Mouse (Mus musculus) heart, embryonic 13.5 days (tissue): Measurements from ENCODE around the gene Srsf10. TPM values are rescaled to one million over a fixed set of nuclear protein-coding genes. Genes with fewer than 3 reads are reported as not detected.

Experiments
- ATAC-seq: fragments of 200-750 bp; cut with Nextera tagmentation; 2 replicates; pipeline ENCODE4 v1.8.0; 2017; ENCODE audit warnings: moderate TSS enrichment; ENCODE audit not compliant: insufficient number of reproducible peaks, low FRiP score, low TSS enrichment; ENCODE audit errors: extremely low read depth
- H3K27ac ChIP-seq: fragments of 300-500 bp; sonication (generic); replicated peaks from 2 replicates; pipeline ENCODE4 v1.5.1; 2015; ENCODE audit warnings: moderate library complexity, mild to moderate bottlenecking, inconsistent platforms
- H3K27me3 ChIP-seq: fragments of 300-500 bp; sonication (generic); replicated peaks from 2 replicates; pipeline ENCODE4 v1.6.1; 2015; ENCODE audit warnings: mild to moderate bottlenecking, inconsistent platforms
- H3K36me3 ChIP-seq: fragments of 300-500 bp; sonication (generic); 2 replicates; pipeline ENCODE4 v1.6.1; 2015; ENCODE audit warnings: mild to moderate bottlenecking, inconsistent platforms
- H3K4me1 ChIP-seq: fragments of 300-500 bp; sonication (generic); 2 replicates; pipeline ENCODE4 v1.6.1; 2015; ENCODE audit warnings: inconsistent platforms
- H3K4me2 ChIP-seq: fragments of 300-500 bp; sonication (generic); 2 replicates; pipeline ENCODE4 v1.6.1; 2015; ENCODE audit warnings: inconsistent platforms, mild to moderate bottlenecking, moderate library complexity
- H3K4me3 ChIP-seq: fragments of 300-500 bp; sonication (generic); 2 replicates; pipeline ENCODE4 v1.5.1; 2015; ENCODE audit warnings: moderate library complexity, mild to moderate bottlenecking, inconsistent platforms
- H3K9ac ChIP-seq: fragments of 300-500 bp; sonication (generic); 2 replicates; pipeline ENCODE4 v1.6.1; 2015; ENCODE audit warnings: inconsistent platforms, mild to moderate bottlenecking, moderate library complexity
- H3K9me3 ChIP-seq: fragments of 300-500 bp; sonication (generic); 2 replicates; pipeline ENCODE4 v1.6.1; 2016; ENCODE audit warnings: inconsistent platforms
- WGBS: fragments of 180-500 bp; shearing (Covaris S2); methylation state at CpG from one replicate; pipeline ENCODE4 v1.1.7; 2015; ENCODE audit warnings: mixed read lengths; 5-methylcytosine and 5-hydroxymethylcytosine counted together
- polyA plus RNA-seq: library from polyadenylated mRNA; unstranded; fragments of >200 nt; fragmentation: Nextera tagmentation; extraction: Ambion mirVana; gene quantifications from 2 replicates; pipeline ENCODE4 v1.2.1, GENCODE M21; 2015

Gene Srsf10
- polyA plus RNA-seq, 1 experiment from 2014 or later, result 130 TPM

GRCm38 (mm10) chr4:135886184-135886583 is 30.6 kb downstream of the Srsf10 start:
- H3K36me3 ChIP-seq, result no peaks in the 10 kb centered on the region
- no peak for ATAC-seq
- peaks cover 13% of the 10 kb centered on the region for H3K4me1 ChIP-seq
- H3K4me3 ChIP-seq, result no peak overlapping the region
- 60% methylated on average over 4 of the region's 4 CpGs for WGBS
- no peak overlapping the region for H3K4me2 ChIP-seq
- no peak overlapping the region for H3K9ac ChIP-seq
- H3K27ac ChIP-seq, result no peak overlapping the region
- H3K9me3 ChIP-seq, result no peaks in the 10 kb centered on the region
- H3K27me3 ChIP-seq, result no peaks in the 10 kb centered on the region

GRCm38 (mm10) chr4:135888448-135889057 is 33.0 kb downstream of the Srsf10 start:
- ATAC-seq, result no peak
- Histone ChIP-seq H3K27ac (no peak overlapping the region), H3K4me2 (no peak overlapping the region), H3K4me3 (no peak overlapping the region), H3K9me3 (no peaks in the 10 kb centered on the region), H3K4me1 (peaks cover 8% of the 10 kb centered on the region), H3K9ac (no peak overlapping the region), H3K27me3 (no peaks in the 10 kb centered on the region), H3K36me3 (no peaks in the 10 kb centered on the region)
- WGBS, result 84% methylated on average over 24 of the region's 24 CpGs

- Histone ChIP-seq H3K4me2 (no peak overlapping the region), H3K27me3 (no peaks in the 10 kb centered on the region), H3K27ac (no peak overlapping the region), H3K4me1 (peaks cover under 1% of the 10 kb centered on the region; the same call in 1 of the 2 replicates), H3K36me3 (no peaks in the 10 kb centered on the region), H3K9ac (no peak overlapping the region), H3K4me3 (no peak overlapping the region), H3K9me3 (no peaks in the 10 kb centered on the region)
- no peak for ATAC-seq
- WGBS, result 69% methylated on average over 7 of the region's 7 CpGs
Measured at GRCm38 (mm10) chr4:135889146-135889883, 33.8 kb downstream of the Srsf10 start.

GRCm38 (mm10) chr4:135889884-135890283 is 34.3 kb downstream of the Srsf10 start:
- Histone ChIP-seq H3K36me3 (no peaks in the 10 kb centered on the region), H3K27ac (no peak overlapping the region), H3K4me2 (no peak overlapping the region), H3K4me1 (peaks cover 2% of the 10 kb centered on the region), H3K9ac (no peak overlapping the region), H3K4me3 (no peak overlapping the region), H3K9me3 (no peaks in the 10 kb centered on the region), H3K27me3 (no peaks in the 10 kb centered on the region)
- peak; percentile 64 for ATAC-seq
- WGBS, result 5% methylated on average over 4 of the region's 4 CpGs

- 84% methylated on average over 2 of the region's 2 CpGs for WGBS
- no peak overlapping the region for H3K4me3 ChIP-seq
- H3K9me3 ChIP-seq, result no peaks in the 10 kb centered on the region
- no peak overlapping the region for H3K27ac ChIP-seq
- H3K4me1 ChIP-seq, result peaks cover 9% of the 10 kb centered on the region
- no peaks in the 10 kb centered on the region for H3K36me3 ChIP-seq
- no peak overlapping the region for H3K4me2 ChIP-seq
- no peaks in the 10 kb centered on the region for H3K27me3 ChIP-seq
- no peak for ATAC-seq
- H3K9ac ChIP-seq, result no peak overlapping the region
Measured at GRCm38 (mm10) chr4:135891539-135891938, 36.0 kb downstream of the Srsf10 start.

- Histone ChIP-seq H3K4me1 (peaks cover 10% of the 10 kb centered on the region), H3K9me3 (no peaks in the 10 kb centered on the region), H3K36me3 (no peaks in the 10 kb centered on the region), H3K4me2 (no peak overlapping the region), H3K9ac (0 out of 2 replicates have a peak overlapping the region, but pooled peaks have one; percentile 58), H3K27ac (no peak overlapping the region), H3K4me3 (no peak overlapping the region), H3K27me3 (no peaks in the 10 kb centered on the region)
- ATAC-seq, result no peak
- 15% methylated on average over 4 of the region's 4 CpGs for WGBS
Measured at GRCm38 (mm10) chr4:135892884-135893283, 37.3 kb downstream of the Srsf10 start.

GRCm38 (mm10) chr4:135895071-135895571 is 39.6 kb downstream of the Srsf10 start, which contains the start of gene Cnr2:
TSS of gene Cnr2 (plus strand) at chr4:135895394.
- Histone ChIP-seq H3K27me3 (no peaks in the 10 kb centered on the region), H3K36me3 (no peaks in the 10 kb centered on the region), H3K9me3 (no peaks in the 10 kb centered on the region), H3K27ac (0 out of 2 replicates have a peak within 1 kb of the TSS, but pooled peaks have one; percentile 12), H3K4me2 (no peak within 1 kb of the TSS), H3K4me1 (peaks cover 19% of the 10 kb centered on the region), H3K9ac (no peak within 1 kb of the TSS), H3K4me3 (no peak within 1 kb of the TSS)
- WGBS, result 26% methylated on average over 8 of the region's 8 CpGs
- no peak for ATAC-seq

GRCm38 (mm10) chr4:135896157-135896556 is 40.6 kb downstream of the Srsf10 start:
- 67% methylated on average over 6 of the region's 6 CpGs for WGBS
- no peak overlapping the region for H3K4me2 ChIP-seq
- H3K27me3 ChIP-seq, result no peaks in the 10 kb centered on the region

GRCm38 (mm10) chr4:135898380-135899049 is 43.0 kb downstream of the Srsf10 start:
- no peaks in the 10 kb centered on the region for H3K36me3 ChIP-seq
- no peaks in the 10 kb centered on the region for H3K9me3 ChIP-seq
- H3K4me2 ChIP-seq, result peak overlapping the region; percentile 47
- no peak overlapping the region for H3K4me3 ChIP-seq
- peaks cover 19% of the 10 kb centered on the region for H3K4me1 ChIP-seq
- WGBS, result 14% methylated on average over 8 of the region's 9 CpGs
- no peaks in the 10 kb centered on the region for H3K27me3 ChIP-seq
- peak overlapping the region; percentile 48 for H3K9ac ChIP-seq
- 0 out of 2 replicates have a peak, but pooled peaks have one; percentile 43 for ATAC-seq
- peak overlapping the region; percentile 72 for H3K27ac ChIP-seq

More at GRCm38 (mm10) chr4:135896157-135896556, 40.6 kb downstream of the Srsf10 start:
- no peak overlapping the region for H3K27ac ChIP-seq
- no peaks in the 10 kb centered on the region for H3K9me3 ChIP-seq
- no peak for ATAC-seq
- no peak overlapping the region for H3K9ac ChIP-seq
- H3K4me3 ChIP-seq, result no peak overlapping the region
- H3K4me1 ChIP-seq, result peaks cover 19% of the 10 kb centered on the region
- H3K36me3 ChIP-seq, result no peaks in the 10 kb centered on the region

GRCm38 (mm10) chr4:135899050-135899448 is 43.5 kb downstream of the Srsf10 start:
- Histone ChIP-seq H3K36me3 (no peaks in the 10 kb centered on the region), H3K4me1 (peaks cover 19% of the 10 kb centered on the region), H3K27ac (no peak overlapping the region), H3K9ac (no peak overlapping the region), H3K9me3 (no peaks in the 10 kb centered on the region), H3K27me3 (no peaks in the 10 kb centered on the region), H3K4me3 (no peak overlapping the region), H3K4me2 (no peak overlapping the region)
- ATAC-seq, result no peak
- WGBS, result 85% methylated on average over 7 of the region's 7 CpGs

GRCm38 (mm10) chr4:135900008-135900407 is 44.5 kb downstream of the Srsf10 start:
- Histone ChIP-seq H3K4me1 (peaks cover 15% of the 10 kb centered on the region), H3K4me3 (no peak overlapping the region), H3K27me3 (no peaks in the 10 kb centered on the region), H3K9ac (no peak overlapping the region), H3K4me2 (no peak overlapping the region), H3K27ac (no peak overlapping the region), H3K9me3 (no peaks in the 10 kb centered on the region), H3K36me3 (no peaks in the 10 kb centered on the region)
- WGBS, result 77% methylated on average over 5 of the region's 5 CpGs
- no peak for ATAC-seq
